Mouse (Mus musculus): ENCODE results near the gene Myoz2. TPM values are rescaled to one million over a fixed set of nuclear protein-coding genes. Genes with fewer than 3 reads are reported as not detected.

The Myoz2 gene
- total and polyA plus RNA-seq, 3 experiments = 691 to 1,834 (median 1,454) TPM

GRCm38 (mm10) chr3:122984249-122985182 is 50.3 kb downstream of the Myoz2 start, which contains the start of gene Usp53:
TSS of gene Usp53 (minus strand) at chr3:122984510.
- Histone ChIP-seq H3K79me2 (replicated peaks; ENCODE audit: control insufficient read depth, insufficient read depth, low read length) (no peaks in the 10 kb centered on the region; the same call in 1 of the 2 replicates), H3K4me1 (ENCODE audit: control insufficient read depth, insufficient read depth, low read length) (no peaks in the 10 kb centered on the region; the same call in 1 of the 2 replicates), H3K4me3 (peak within 1 kb of the TSS; percentile 87), H3K36me3 (ENCODE audit: control insufficient read depth, insufficient read depth, low read length) (peaks cover 2% of the 10 kb centered on the region; the same call in 1 of the 2 replicates), H3K27me3 (ENCODE audit: control insufficient read depth, insufficient read depth, low read length) (no peaks in the 10 kb centered on the region), H3K27ac (peak within 1 kb of the TSS; percentile 94), H3K9ac (ENCODE audit: low read depth, low read length) (peak within 1 kb of the TSS; percentile 88)
- WGBS = 1% methylated on average over 84 of the region's 94 CpGs
- DNase-seq = peak; percentile 93 to 96
- intact Hi-C loops (cut with DNase I) = loop anchor here (1.0 to 10.0 kb wide), 3 partner anchors 60 to 1692 kb away; partner anchors contain the start of genes 1810037I17Rik and Alg14
- no peak for TF ChIP-seq CTCF (IDR thresholded peaks at IDR 0.05)
- TF ChIP-seq POLR2A (IDR thresholded peaks at IDR 0.05; ENCODE audit: insufficient read depth, low read depth, low read length) = peak; percentile 77
- TF ChIP-seq EP300 (IDR thresholded peaks at IDR 0.05; ENCODE audit: insufficient read depth, low read depth, low read length) = 0 out of 2 replicates have a peak, but pooled peaks have one; percentile 51

DNA sequence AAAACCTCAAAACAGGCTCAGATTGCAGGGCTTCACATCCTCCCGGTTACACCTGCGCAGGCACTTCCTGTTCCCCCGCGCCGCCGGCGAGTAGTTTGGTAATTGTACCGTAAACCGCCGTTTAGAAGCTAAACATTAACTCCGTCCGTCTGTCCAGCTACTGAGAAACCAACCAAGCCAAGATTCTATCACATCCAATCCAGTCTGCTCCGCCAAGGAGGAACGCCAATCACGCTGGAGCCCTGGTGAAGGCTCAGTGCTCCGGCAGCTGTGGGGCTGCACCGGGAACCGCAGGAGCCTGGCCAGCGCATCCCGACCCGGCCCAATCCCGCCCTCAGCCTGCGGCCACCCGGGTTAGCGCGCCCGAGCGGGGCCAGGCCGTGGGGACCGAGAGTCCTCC is 51.0 kb downstream of the Myoz2 start:
- Histone ChIP-seq H3K79me2 (replicated peaks; ENCODE audit: control insufficient read depth, insufficient read depth, low read length) (no peaks in the 10 kb centered on the region; the same call in 1 of the 2 replicates), H3K4me1 (ENCODE audit: control insufficient read depth, insufficient read depth, low read length) (no peaks in the 10 kb centered on the region; the same call in 1 of the 2 replicates), H3K36me3 (ENCODE audit: control insufficient read depth, insufficient read depth, low read length) (peaks cover 2% of the 10 kb centered on the region; the same call in 1 of the 2 replicates), H3K27me3 (ENCODE audit: control insufficient read depth, insufficient read depth, low read length) (no peaks in the 10 kb centered on the region), H3K9ac (ENCODE audit: low read depth, low read length) (peak overlapping the region; percentile 84), H3K27ac (peak overlapping the region; percentile 91), H3K4me3 (peak overlapping the region; percentile 87)
- no peak for TF ChIP-seq CTCF (IDR thresholded peaks at IDR 0.05)
- no peak; the same call in 1 of the 2 replicates for TF ChIP-seq EP300 (IDR thresholded peaks at IDR 0.05; ENCODE audit: insufficient read depth, low read depth, low read length)
- no peak for TF ChIP-seq POLR2A (IDR thresholded peaks at IDR 0.05; ENCODE audit: insufficient read depth, low read depth, low read length)
- intact Hi-C loops (cut with DNase I) = loop anchor here (1.0 to 10.0 kb wide), 2 partner anchors 60 to 521 kb away; partner anchors contain the start of gene 1810037I17Rik
- no peak for DNase-seq
- under 1% methylated on average over 30 of the region's 30 CpGs for WGBS

- no peak overlapping the region for H3K4me3 ChIP-seq
- no peaks in the 10 kb centered on the region for H3K27me3 ChIP-seq (ENCODE audit: control insufficient read depth, insufficient read depth, low read length)
- H3K36me3 ChIP-seq (ENCODE audit: control insufficient read depth, insufficient read depth, low read length) = no peaks in the 10 kb centered on the region; the same call in 1 of the 2 replicates
- H3K9ac ChIP-seq (ENCODE audit: low read depth, low read length) = no peak overlapping the region
- H3K4me1 ChIP-seq (ENCODE audit: control insufficient read depth, insufficient read depth, low read length) = peaks cover 2% of the 10 kb centered on the region; the same call in 1 of the 2 replicates
- H3K27ac ChIP-seq = no peak overlapping the region
- 100% methylated on average over 1 of the region's 1 CpGs for WGBS
- H3K79me2 ChIP-seq (replicated peaks; ENCODE audit: control insufficient read depth, insufficient read depth, low read length) = no peaks in the 10 kb centered on the region; the same call in 1 of the 2 replicates
- no peak for TF ChIP-seq CTCF (IDR thresholded peaks at IDR 0.05)
- no peak for TF ChIP-seq POLR2A (IDR thresholded peaks at IDR 0.05; ENCODE audit: insufficient read depth, low read depth, low read length)
- TF ChIP-seq EP300 (IDR thresholded peaks at IDR 0.05; ENCODE audit: insufficient read depth, low read depth, low read length) = no peak
- intact Hi-C loops (cut with DNase I) = loop anchor here (5.0 kb wide), 1 partner anchor 34 kb away; no protein-coding TSS in a partner anchor
- no peak for DNase-seq
Measured at GRCm38 (mm10) chr3:122975964-122976363, 58.9 kb downstream of the Myoz2 start.

DNA sequence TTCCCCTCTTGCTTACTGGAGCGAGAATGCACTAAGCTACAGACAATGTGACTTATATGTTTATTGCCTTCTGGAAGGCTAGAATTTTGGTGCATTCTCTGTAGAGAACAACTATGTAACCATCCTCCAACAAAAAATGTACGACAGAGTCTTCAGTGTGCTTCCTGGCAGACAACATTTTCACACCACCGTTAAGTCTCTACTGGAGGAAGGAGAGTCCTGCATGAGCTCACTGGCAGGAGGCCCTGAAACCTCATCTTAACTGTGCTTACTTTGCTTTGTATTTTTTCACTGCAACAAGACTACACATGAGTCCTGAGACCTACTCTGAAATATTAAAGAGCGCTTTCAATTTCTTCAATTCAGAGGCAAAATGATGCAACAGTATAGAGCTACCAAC is 59.5 kb downstream of the Myoz2 start:
- no peaks in the 10 kb centered on the region; the same call in 1 of the 2 replicates for H3K36me3 ChIP-seq (ENCODE audit: control insufficient read depth, insufficient read depth, low read length)
- WGBS = 60% methylated on average over 4 of the region's 4 CpGs
- TF ChIP-seq POLR2A (IDR thresholded peaks at IDR 0.05; ENCODE audit: insufficient read depth, low read depth, low read length) = no peak
- no peak for TF ChIP-seq EP300 (IDR thresholded peaks at IDR 0.05; ENCODE audit: insufficient read depth, low read depth, low read length)
- no peak for TF ChIP-seq CTCF (IDR thresholded peaks at IDR 0.05)
- H3K27me3 ChIP-seq (ENCODE audit: control insufficient read depth, insufficient read depth, low read length) = no peaks in the 10 kb centered on the region
- intact Hi-C loops (cut with DNase I) = loop anchor here (5.0 kb wide), 1 partner anchor 33 kb away; no protein-coding TSS in a partner anchor
- H3K27ac ChIP-seq = no peak overlapping the region
- H3K4me3 ChIP-seq = no peak overlapping the region
- no peaks in the 10 kb centered on the region; the same call in 1 of the 2 replicates for H3K79me2 ChIP-seq (replicated peaks; ENCODE audit: control insufficient read depth, insufficient read depth, low read length)
- peaks cover 2% of the 10 kb centered on the region; the same call in 1 of the 2 replicates for H3K4me1 ChIP-seq (ENCODE audit: control insufficient read depth, insufficient read depth, low read length)
- no peak overlapping the region for H3K9ac ChIP-seq (ENCODE audit: low read depth, low read length)
- DNase-seq = no peak

- Histone ChIP-seq H3K4me1 (ENCODE audit: control insufficient read depth, insufficient read depth, low read length) (peaks cover 2% of the 10 kb centered on the region; the same call in 1 of the 2 replicates), H3K4me3 (no peak overlapping the region), H3K36me3 (ENCODE audit: control insufficient read depth, insufficient read depth, low read length) (no peaks in the 10 kb centered on the region; the same call in 1 of the 2 replicates), H3K79me2 (replicated peaks; ENCODE audit: control insufficient read depth, insufficient read depth, low read length) (no peaks in the 10 kb centered on the region; the same call in 1 of the 2 replicates), H3K27me3 (ENCODE audit: control insufficient read depth, insufficient read depth, low read length) (no peaks in the 10 kb centered on the region), H3K9ac (ENCODE audit: low read depth, low read length) (no peak overlapping the region), H3K27ac (no peak overlapping the region)
- intact Hi-C loops (cut with DNase I) = loop anchor here (5.0 kb wide), 1 partner anchor 33 kb away; no protein-coding TSS in a partner anchor
- no peak for TF ChIP-seq CTCF (IDR thresholded peaks at IDR 0.05)
- TF ChIP-seq EP300 (IDR thresholded peaks at IDR 0.05; ENCODE audit: insufficient read depth, low read depth, low read length) = no peak
- TF ChIP-seq POLR2A (IDR thresholded peaks at IDR 0.05; ENCODE audit: insufficient read depth, low read depth, low read length) = no peak
- DNase-seq = no peak
- WGBS = 81% methylated on average over 3 of the region's 3 CpGs
Measured at GRCm38 (mm10) chr3:122974833-122975232, 60.0 kb downstream of the Myoz2 start.
